Mouse (Mus musculus): Measurements from ENCODE around the gene Sema4g. TPM values are rescaled to one million over a fixed set of nuclear protein-coding genes. Genes with fewer than 3 reads are reported as not detected.

Gene Sema4g
- polyA plus RNA-seq, 1 experiment from 2014 or later = 8.0 TPM

DNA sequence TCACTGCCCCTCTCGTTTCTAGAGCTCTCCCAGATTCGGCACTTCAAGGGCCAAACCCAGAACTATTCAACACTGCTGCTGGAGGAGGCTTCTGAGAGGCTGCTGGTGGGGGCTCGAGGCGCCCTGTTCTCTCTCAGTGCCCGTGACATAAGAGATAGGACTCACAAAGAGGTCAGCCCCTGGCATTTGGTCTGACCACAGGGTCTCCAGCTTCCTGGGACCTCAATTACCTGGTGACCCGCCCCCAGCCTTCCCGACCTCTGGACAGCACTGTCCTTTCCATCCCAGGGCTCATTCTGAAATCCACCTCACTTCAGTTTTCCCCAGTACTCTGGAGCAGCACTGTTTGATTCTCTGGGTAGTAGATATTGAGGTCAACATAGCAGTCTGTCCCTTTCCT lies 3.8 kb downstream of the Sema4g start:
- no peak overlapping the region for H3K9ac ChIP-seq (ENCODE audit: low read depth, low read length)
- no peak for ATAC-seq (ENCODE audit: low read depth)
- H3K36me3 ChIP-seq (ENCODE audit: control insufficient read depth, insufficient read depth) = no peaks in the 10 kb centered on the region
- H3K27me3 ChIP-seq (ENCODE audit: control insufficient read depth, insufficient read depth, low read depth, low read length) = peaks cover 30% of the 10 kb centered on the region
- H3K4me3 ChIP-seq (ENCODE audit: low read depth, low read length) = no peak overlapping the region
- no peak overlapping the region for H3K4me2 ChIP-seq (ENCODE audit: low read depth, low read length)
- 46% methylated on average over 7 of the region's 7 CpGs for WGBS (ENCODE audit: insufficient replicate concordance)
- no peaks in the 10 kb centered on the region for H3K9me3 ChIP-seq (replicated peaks; ENCODE audit: control insufficient read depth, low read length)
- peaks cover 6% of the 10 kb centered on the region for H3K4me1 ChIP-seq (ENCODE audit: control insufficient read depth, low read depth, low read length)
- H3K27ac ChIP-seq (ENCODE audit: low read length) = no peak overlapping the region

DNA sequence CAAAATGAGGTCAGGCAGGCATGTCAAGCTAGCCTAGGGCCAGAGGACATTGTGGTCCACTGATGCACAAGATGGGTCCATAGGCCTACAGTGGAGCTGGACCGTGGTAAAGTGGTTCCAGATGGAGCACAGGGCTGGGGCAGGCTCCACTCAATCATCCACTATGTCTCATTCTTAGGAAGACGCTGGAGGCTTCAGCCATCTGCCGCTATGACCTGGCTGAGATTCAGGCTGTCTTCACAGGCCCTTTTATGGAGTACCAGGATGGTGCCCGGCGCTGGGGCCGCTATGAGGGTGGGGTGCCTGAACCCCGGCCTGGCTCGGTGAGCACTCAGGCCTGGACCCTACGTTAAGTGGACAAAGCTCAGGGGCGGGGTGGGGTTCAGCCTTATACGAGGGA lies 8.9 kb downstream of the Sema4g start:
- 73% methylated on average over 11 of the region's 11 CpGs for WGBS (ENCODE audit: insufficient replicate concordance)
- H3K4me2 ChIP-seq (ENCODE audit: low read depth, low read length) = no peak overlapping the region

DNA sequence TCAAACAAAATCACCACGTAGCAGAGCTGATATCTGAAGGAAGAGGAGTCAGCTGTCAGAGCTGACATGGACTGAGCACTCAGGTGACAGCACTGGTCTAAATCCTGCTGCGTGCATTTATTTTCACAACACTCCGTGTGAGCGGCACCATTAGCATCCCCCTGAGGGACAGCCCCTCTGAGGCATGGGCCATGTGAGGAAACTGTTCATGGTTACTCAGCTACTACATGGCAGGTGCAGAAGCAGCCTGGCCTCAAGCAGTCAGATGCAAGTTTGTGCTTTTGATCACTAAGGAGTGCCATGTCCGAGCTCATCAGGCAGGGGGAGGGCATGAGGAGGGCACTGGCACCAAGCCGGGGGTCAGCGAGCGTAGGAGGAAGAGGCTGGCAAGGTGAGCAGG lies 10.7 kb downstream of the Sema4g start:
- WGBS (ENCODE audit: insufficient replicate concordance) = 71% methylated on average over 8 of the region's 8 CpGs
- no peak for ATAC-seq (ENCODE audit: low read depth)
- Histone ChIP-seq H3K36me3 (ENCODE audit: control insufficient read depth, insufficient read depth) (peaks cover 4% of the 10 kb centered on the region; the same call in 1 of the 2 replicates), H3K4me1 (ENCODE audit: control insufficient read depth, low read depth, low read length) (no peaks in the 10 kb centered on the region; the same call in 1 of the 2 replicates), H3K9ac (ENCODE audit: low read depth, low read length) (no peak overlapping the region), H3K27ac (ENCODE audit: low read length) (no peak overlapping the region), H3K4me3 (ENCODE audit: low read depth, low read length) (no peak overlapping the region), H3K4me2 (ENCODE audit: low read depth, low read length) (no peak overlapping the region), H3K9me3 (replicated peaks; ENCODE audit: control insufficient read depth, low read length) (no peaks in the 10 kb centered on the region), H3K27me3 (ENCODE audit: control insufficient read depth, insufficient read depth, low read depth, low read length) (no peaks in the 10 kb centered on the region)

More for the DNA sequence above, 8.9 kb downstream of the Sema4g start:
- no peak overlapping the region for H3K4me3 ChIP-seq (ENCODE audit: low read depth, low read length)
- no peak for ATAC-seq (ENCODE audit: low read depth)
- peaks cover under 1% of the 10 kb centered on the region; the same call in 1 of the 2 replicates for H3K36me3 ChIP-seq (ENCODE audit: control insufficient read depth, insufficient read depth)
- H3K27me3 ChIP-seq (ENCODE audit: control insufficient read depth, insufficient read depth, low read depth, low read length) = no peaks in the 10 kb centered on the region
- H3K4me1 ChIP-seq (ENCODE audit: control insufficient read depth, low read depth, low read length) = peaks cover under 1% of the 10 kb centered on the region
- no peak overlapping the region for H3K27ac ChIP-seq (ENCODE audit: low read length)
- no peaks in the 10 kb centered on the region for H3K9me3 ChIP-seq (replicated peaks; ENCODE audit: control insufficient read depth, low read length)
- H3K9ac ChIP-seq (ENCODE audit: low read depth, low read length) = no peak overlapping the region

DNA sequence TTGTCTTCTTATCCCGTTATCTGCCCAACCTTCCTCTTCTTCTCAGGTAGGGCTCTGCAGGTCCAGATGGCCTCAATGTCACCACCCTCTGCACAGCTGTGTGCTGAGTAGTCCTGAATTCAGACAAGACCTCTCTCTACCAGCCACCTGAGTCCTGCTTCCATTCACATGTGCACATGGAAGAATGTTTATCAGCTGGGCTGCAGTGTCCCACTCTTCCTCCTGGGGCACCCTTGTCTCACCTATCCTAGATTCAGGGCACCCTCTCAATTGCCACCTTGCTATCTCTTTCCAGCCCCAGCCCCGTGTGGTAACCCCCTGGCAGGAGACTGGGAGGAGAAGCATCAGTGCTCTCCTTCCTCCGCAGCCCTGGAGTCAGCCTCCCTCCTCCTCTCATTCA lies 13.4 kb downstream of the Sema4g start:
- Histone ChIP-seq H3K36me3 (ENCODE audit: control insufficient read depth, insufficient read depth) (peaks cover 4% of the 10 kb centered on the region; the same call in 1 of the 2 replicates), H3K9me3 (replicated peaks; ENCODE audit: control insufficient read depth, low read length) (no peaks in the 10 kb centered on the region), H3K27ac (ENCODE audit: low read length) (no peak overlapping the region), H3K4me3 (ENCODE audit: low read depth, low read length) (no peak overlapping the region), H3K4me2 (ENCODE audit: low read depth, low read length) (no peak overlapping the region), H3K4me1 (ENCODE audit: control insufficient read depth, low read depth, low read length) (peaks cover 11% of the 10 kb centered on the region), H3K27me3 (ENCODE audit: control insufficient read depth, insufficient read depth, low read depth, low read length) (no peaks in the 10 kb centered on the region), H3K9ac (ENCODE audit: low read depth, low read length) (no peak overlapping the region)
- 50% methylated on average over 3 of the region's 3 CpGs for WGBS (ENCODE audit: insufficient replicate concordance)
- no peak for ATAC-seq (ENCODE audit: low read depth)

DNA sequence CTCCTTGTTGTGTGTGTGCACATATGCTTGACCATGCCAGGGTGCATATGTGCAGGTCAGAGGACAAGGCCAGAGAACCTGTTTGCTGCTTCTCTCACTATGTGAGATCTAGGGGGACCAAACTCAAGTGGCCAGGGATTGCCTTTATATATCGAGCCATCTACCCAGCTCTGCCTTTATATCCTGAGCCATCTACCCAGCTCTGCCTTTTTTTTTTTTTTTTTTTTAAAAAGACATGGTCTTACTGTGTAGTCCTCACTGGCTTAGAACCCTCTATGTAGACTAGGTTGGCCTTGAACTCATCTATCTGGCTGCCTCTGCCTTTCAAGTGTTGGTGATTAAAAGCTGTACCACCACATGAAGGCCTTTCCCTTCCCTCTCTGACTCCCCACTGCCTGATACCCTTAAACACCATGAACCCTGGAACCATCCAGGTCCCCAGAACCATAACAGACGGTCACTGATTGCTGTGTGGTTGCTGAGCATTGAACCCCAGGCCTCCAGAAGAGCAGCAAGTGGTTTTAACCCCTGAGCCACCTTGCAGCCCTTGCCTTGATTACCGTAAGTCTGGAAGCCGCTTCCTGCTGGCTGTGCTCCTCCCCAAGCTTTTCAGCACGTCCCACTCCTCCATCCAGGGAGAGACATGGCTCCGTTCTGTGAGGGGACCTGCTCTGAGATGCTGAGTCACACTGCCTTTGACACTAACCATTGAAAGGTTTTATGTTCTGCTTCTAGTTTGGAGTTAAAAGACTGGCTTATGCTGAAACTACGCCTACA lies 15.0 kb downstream of the Sema4g start:
- Histone ChIP-seq H3K9ac (ENCODE audit: low read depth, low read length) (no peak overlapping the region), H3K9me3 (replicated peaks; ENCODE audit: control insufficient read depth, low read length) (no peaks in the 10 kb centered on the region), H3K4me2 (ENCODE audit: low read depth, low read length) (no peak overlapping the region), H3K27ac (ENCODE audit: low read length) (no peak overlapping the region), H3K27me3 (ENCODE audit: control insufficient read depth, insufficient read depth, low read depth, low read length) (no peaks in the 10 kb centered on the region), H3K4me3 (ENCODE audit: low read depth, low read length) (no peak overlapping the region), H3K4me1 (ENCODE audit: control insufficient read depth, low read depth, low read length) (peaks cover 15% of the 10 kb centered on the region), H3K36me3 (ENCODE audit: control insufficient read depth, insufficient read depth) (peaks cover 4% of the 10 kb centered on the region; the same call in 1 of the 2 replicates)
- WGBS (ENCODE audit: insufficient replicate concordance) = 79% methylated on average over 7 of the region's 7 CpGs
- ATAC-seq (ENCODE audit: low read depth) = no peak

DNA sequence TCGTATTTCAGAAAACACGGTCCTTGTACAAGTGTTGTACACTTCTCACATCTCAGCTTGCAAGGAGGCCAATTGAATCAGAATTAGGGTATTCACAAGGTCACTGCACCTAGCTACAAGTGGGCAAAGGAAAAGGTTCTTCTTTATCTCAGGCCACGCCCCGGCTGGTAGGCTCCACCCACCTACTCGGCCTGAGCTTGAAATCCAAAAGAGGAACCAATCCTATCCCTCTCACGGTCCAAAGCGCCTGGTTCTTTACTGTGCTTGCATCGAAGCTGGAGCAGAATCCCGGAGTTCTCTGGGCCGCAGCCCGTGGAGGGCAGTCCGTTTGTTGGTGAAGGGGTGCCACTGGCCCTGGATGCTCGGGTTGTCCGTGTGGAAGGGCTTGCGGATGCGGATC lies 16.5 kb downstream of the Sema4g start, which contains the start of gene Twnk:
Twnk (plus strand) TSS at position 220 of the 400 bp plus-strand sequence.
- Histone ChIP-seq H3K9me3 (replicated peaks; ENCODE audit: control insufficient read depth, low read length) (no peaks in the 10 kb centered on the region), H3K4me1 (ENCODE audit: control insufficient read depth, low read depth, low read length) (peaks cover 17% of the 10 kb centered on the region), H3K27me3 (ENCODE audit: control insufficient read depth, insufficient read depth, low read depth, low read length) (no peaks in the 10 kb centered on the region), H3K27ac (ENCODE audit: low read length) (peak within 1 kb of the TSS; percentile 85), H3K9ac (ENCODE audit: low read depth, low read length) (peak within 1 kb of the TSS; percentile 91), H3K4me3 (ENCODE audit: low read depth, low read length) (peak within 1 kb of the TSS; percentile 99), H3K36me3 (ENCODE audit: control insufficient read depth, insufficient read depth) (peaks cover 9% of the 10 kb centered on the region), H3K4me2 (ENCODE audit: low read depth, low read length) (peak within 1 kb of the TSS; percentile 95)
- 0 out of 2 replicates have a peak, but pooled peaks have one; percentile 26 for ATAC-seq (ENCODE audit: low read depth)
- WGBS (ENCODE audit: insufficient replicate concordance) = 8% methylated on average over 16 of the region's 16 CpGs

DNA sequence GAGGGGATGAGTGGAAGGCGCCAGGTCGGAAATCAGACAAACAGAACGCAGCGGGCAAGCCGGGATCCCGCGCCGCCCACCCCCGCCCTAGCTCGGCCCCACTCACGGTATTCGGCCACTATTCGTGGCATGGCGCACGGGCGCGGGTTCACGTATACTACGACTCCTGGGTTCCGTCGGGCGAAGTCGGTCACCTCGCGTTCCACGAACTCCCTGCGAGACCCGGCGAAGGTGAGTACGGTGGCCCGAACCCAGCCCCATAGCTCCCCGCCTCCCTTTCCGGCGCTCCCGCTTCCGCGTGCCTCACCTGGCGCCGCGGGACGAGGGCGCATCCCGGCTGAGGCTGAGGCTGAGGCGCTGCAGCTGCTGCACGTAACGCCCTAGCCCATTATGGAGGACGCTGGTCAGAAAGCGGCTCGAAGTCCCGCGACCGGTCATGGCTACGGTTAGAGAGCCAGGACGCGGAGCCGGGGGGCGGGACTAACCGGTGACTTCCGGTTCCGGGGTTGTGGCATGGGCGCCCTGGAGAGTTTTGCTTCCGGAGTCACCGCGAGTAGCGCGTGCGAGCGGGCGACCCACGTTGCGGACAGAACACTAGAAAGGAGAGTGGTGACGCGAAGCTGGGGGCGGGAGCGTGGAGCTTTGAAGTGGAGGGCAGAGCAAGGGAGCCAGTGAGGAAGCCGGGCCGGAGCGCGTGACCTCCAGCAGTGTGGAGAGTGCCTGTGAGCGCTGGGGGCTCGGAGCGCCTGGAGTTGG lies 17.2 kb downstream of the Sema4g start, which contains the start of gene Mrpl43:
Mrpl43 (minus strand) TSS at position 486 of the 756 bp plus-strand sequence.
- Histone ChIP-seq H3K27me3 (ENCODE audit: control insufficient read depth, insufficient read depth, low read depth, low read length) (no peaks in the 10 kb centered on the region), H3K9ac (ENCODE audit: low read depth, low read length) (peak within 1 kb of the TSS; percentile 91), H3K4me1 (ENCODE audit: control insufficient read depth, low read depth, low read length) (peaks cover 17% of the 10 kb centered on the region), H3K36me3 (ENCODE audit: control insufficient read depth, insufficient read depth) (peaks cover 14% of the 10 kb centered on the region), H3K4me2 (ENCODE audit: low read depth, low read length) (peak within 1 kb of the TSS; percentile 95), H3K9me3 (replicated peaks; ENCODE audit: control insufficient read depth, low read length) (no peaks in the 10 kb centered on the region), H3K4me3 (ENCODE audit: low read depth, low read length) (peak within 1 kb of the TSS; percentile 99), H3K27ac (ENCODE audit: low read length) (peak within 1 kb of the TSS; percentile 85)
- under 1% methylated on average over 82 of the region's 82 CpGs for WGBS (ENCODE audit: insufficient replicate concordance)
- peak; percentile 87 for ATAC-seq (ENCODE audit: low read depth)

DNA sequence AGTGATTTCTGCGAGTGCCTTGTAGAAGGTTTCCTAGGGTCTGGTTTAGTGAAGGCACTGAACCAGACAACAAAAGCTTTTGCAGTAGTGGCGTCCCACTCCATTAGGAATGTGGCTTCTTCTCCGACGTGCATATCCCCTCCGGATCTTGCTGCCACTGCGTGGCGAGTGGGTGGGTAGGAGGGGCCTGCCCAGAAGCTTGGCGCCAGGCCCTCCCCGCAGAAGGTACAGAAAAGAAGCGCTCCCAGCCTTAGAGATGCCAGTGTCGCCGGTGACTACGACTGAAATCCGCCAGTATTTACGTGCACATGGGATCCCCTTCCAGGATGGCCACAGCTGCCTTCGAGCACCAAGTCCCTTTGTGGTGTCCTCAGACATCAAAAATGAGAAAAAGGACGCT lies 18.1 kb downstream of the Sema4g start:
- 27% methylated on average over 17 of the region's 17 CpGs for WGBS (ENCODE audit: insufficient replicate concordance)
- ATAC-seq (ENCODE audit: low read depth) = no peak
- H3K27ac ChIP-seq (ENCODE audit: low read length) = peak overlapping the region; percentile 81
- H3K4me1 ChIP-seq (ENCODE audit: control insufficient read depth, low read depth, low read length) = peaks cover 17% of the 10 kb centered on the region
- H3K36me3 ChIP-seq (ENCODE audit: control insufficient read depth, insufficient read depth) = peaks cover 19% of the 10 kb centered on the region
- H3K9me3 ChIP-seq (replicated peaks; ENCODE audit: control insufficient read depth, low read length) = no peaks in the 10 kb centered on the region
- peak overlapping the region; percentile 91 for H3K9ac ChIP-seq (ENCODE audit: low read depth, low read length)
- H3K27me3 ChIP-seq (ENCODE audit: control insufficient read depth, insufficient read depth, low read depth, low read length) = no peaks in the 10 kb centered on the region
- peak overlapping the region; percentile 99 for H3K4me3 ChIP-seq (ENCODE audit: low read depth, low read length)
- peak overlapping the region; percentile 95 for H3K4me2 ChIP-seq (ENCODE audit: low read depth, low read length)

Measured in liver, embryonic 16.5 days (tissue).